In genomic region chr10:24267520-24267919, GRCm38 (mm10) we compare ENCODE assay signal across 17 mouse cellular contexts. TPM values are rescaled to one million over a fixed set of nuclear protein-coding genes. Genes with fewer than 3 reads are reported as not detected.
"Had no signal": no experiment of that assay in that cellular context is flagged by ENCODE, and none has a peak within 500 bp of the region (broad histone marks: within the 10 kb centered on the region; RNA-seq: fewer than 3 reads in every experiment).

No protein-coding gene starts in this region.

- H3K27me3 ChIP-seq: limb, embryonic 13.5 days; stomach, embryonic 15.5 days had no signal

- H3K9me3 ChIP-seq: limb, embryonic 13.5 days; stomach, embryonic 15.5 days had no signal

- ATAC-seq: liver, postnatal 0 days had no signal

- H3K4me3 ChIP-seq: limb, embryonic 13.5 days; stomach, embryonic 15.5 days had no signal

- H3K4me1 ChIP-seq: limb, embryonic 13.5 days; stomach, embryonic 15.5 days had no signal

- H3K9ac ChIP-seq: limb, embryonic 13.5 days; liver, embryonic 14.5 days; liver, postnatal 0 days; stomach, embryonic 15.5 days had no signal

- DNase-seq: kidney, adult 9 months; kidney, postnatal 14 days; left cerebral cortex, postnatal 4 days; liver, postnatal 0 days; lung, postnatal 14 days; lung, postnatal 4 days; midbrain, embryonic 14.5 days; right cerebral cortex, postnatal 25 days; spleen, adult 18-20 months; thymus, postnatal 25 days had no signal

- H3K4me2 ChIP-seq: limb, embryonic 13.5 days; midbrain, embryonic 11.5 days; stomach, embryonic 15.5 days had no signal

- H3K27ac ChIP-seq: limb, embryonic 13.5 days; liver, embryonic 14.5 days; stomach, embryonic 15.5 days had no signal

- H3K36me3 ChIP-seq: limb, embryonic 13.5 days; stomach, embryonic 15.5 days had no signal

RNA-seq across cellular contexts. Expression of gene Moxd1, which starts 44.2 kb away (rescaled TPM):
- total RNA-seq: liver, adult 2 months; megakaryocyte progenitor cell, adult 5-6 weeks; megakaryocyte-erythroid progenitor cell, adult 5-6 weeks had no signal
- polyA plus RNA-seq: liver, adult 2 months; liver, postnatal 0 days had no signal
